Mouse (Mus musculus) cerebellum, adult 8-10 months (tissue): ENCODE measurements around the gene 9530053A07Rik.

ENCODE experiments used
- DNase-seq: peaks from one replicate; pipeline ENCODE4 v3.0.0; 2022

Gene 9530053A07Rik

GRCm38 (mm10) chr7:28175358-28175757 is 46.1 kb downstream of the 9530053A07Rik start:
- no peak for DNase-seq

- DNase-seq, result peak; percentile 92
These were observed 50.0 kb downstream of the 9530053A07Rik start, which contains the start of gene Dyrk1b for GRCm38 (mm10) chr7:28179228-28179627. Dyrk1b (plus strand) TSS chr7:28179469.

GRCm38 (mm10) chr7:28179741-28180377 is 50.6 kb downstream of the 9530053A07Rik start:
- peak; percentile 88 for DNase-seq

- no peak for DNase-seq
These were observed 51.6 kb downstream of the 9530053A07Rik start for GRCm38 (mm10) chr7:28180890-28181289.

- DNase-seq, result no peak
These were observed 52.1 kb downstream of the 9530053A07Rik start for GRCm38 (mm10) chr7:28181376-28181775.

- DNase-seq, result peak; percentile 32
These were observed 53.1 kb downstream of the 9530053A07Rik start for GRCm38 (mm10) chr7:28182320-28182719.

- DNase-seq, result no peak
These were observed 56.6 kb downstream of the 9530053A07Rik start for GRCm38 (mm10) chr7:28185884-28186283.

- DNase-seq, result no peak
These were observed 57.4 kb downstream of the 9530053A07Rik start for GRCm38 (mm10) chr7:28186631-28187030.

GRCm38 (mm10) chr7:28191489-28191888 is 62.2 kb downstream of the 9530053A07Rik start:
- DNase-seq, result no peak

GRCm38 (mm10) chr7:28191903-28192302 is 62.6 kb downstream of the 9530053A07Rik start:
- DNase-seq, result no peak

GRCm38 (mm10) chr7:28195414-28196098 is 66.3 kb downstream of the 9530053A07Rik start:
- DNase-seq, result no peak

- DNase-seq, result no peak
These were observed 67.3 kb downstream of the 9530053A07Rik start for GRCm38 (mm10) chr7:28196528-28196927.

- DNase-seq, result no peak
These were observed 69.8 kb downstream of the 9530053A07Rik start for GRCm38 (mm10) chr7:28199054-28199453.

GRCm38 (mm10) chr7:28203207-28204108 is 74.2 kb downstream of the 9530053A07Rik start:
- no peak for DNase-seq

GRCm38 (mm10) chr7:28206044-28206600 is 76.9 kb downstream of the 9530053A07Rik start:
- DNase-seq, result no peak

GRCm38 (mm10) chr7:28208396-28208987 is 79.2 kb downstream of the 9530053A07Rik start:
- DNase-seq, result no peak

GRCm38 (mm10) chr7:28208988-28209508 is 79.8 kb downstream of the 9530053A07Rik start:
- DNase-seq, result peak; percentile 55

GRCm38 (mm10) chr7:28210731-28211130 is 81.5 kb downstream of the 9530053A07Rik start:
- no peak for DNase-seq

GRCm38 (mm10) chr7:28214142-28214541 is 84.9 kb downstream of the 9530053A07Rik start:
- DNase-seq, result peak; percentile 56
